Mouse (Mus musculus) limb, embryonic 13.5 days (tissue): ENCODE measurements around the gene Kcnj6. TPM values are rescaled to one million over a fixed set of nuclear protein-coding genes. Genes with fewer than 3 reads are reported as not detected.

Experiments
- ATAC-seq: fragments of 200-750 bp; cut with Nextera tagmentation; 2 replicates; pipeline ENCODE4 v1.8.0; 2017; ENCODE audit warnings: low read depth, moderate number of reproducible peaks, moderate TSS enrichment; ENCODE audit not compliant: low FRiP score
- H3K27ac ChIP-seq: fragments of 300-500 bp; sonication (generic); 2 replicates; pipeline ENCODE4 v1.5.1; 2015; ENCODE audit warnings: inconsistent platforms, mild to moderate bottlenecking, moderate library complexity
- H3K27me3 ChIP-seq: fragments of 300-500 bp; sonication (generic); 2 replicates; pipeline ENCODE4 v1.6.1; 2015; ENCODE audit warnings: mild to moderate bottlenecking, inconsistent platforms
- H3K36me3 ChIP-seq: fragments of 300-500 bp; sonication (generic); 2 replicates; pipeline ENCODE4 v1.6.1; 2015; ENCODE audit warnings: inconsistent platforms, mild to moderate bottlenecking, moderate library complexity
- H3K4me1 ChIP-seq: fragments of 300-500 bp; sonication (generic); 2 replicates; pipeline ENCODE4 v1.6.1; 2015; ENCODE audit warnings: inconsistent platforms
- H3K4me2 ChIP-seq: fragments of 300-500 bp; sonication (generic); replicated peaks from 2 replicates; pipeline ENCODE4 v1.6.1; 2015; ENCODE audit warnings: inconsistent platforms, mild to moderate bottlenecking, moderate library complexity
- H3K4me3 ChIP-seq: fragments of 300-500 bp; sonication (generic); 2 replicates; pipeline ENCODE4 v1.5.1; 2015; ENCODE audit warnings: moderate library complexity, mild to moderate bottlenecking, inconsistent platforms
- H3K9ac ChIP-seq: fragments of 300-500 bp; sonication (generic); 2 replicates; pipeline ENCODE4 v1.6.1; 2015; ENCODE audit warnings: mild to moderate bottlenecking, inconsistent platforms
- H3K9me3 ChIP-seq: fragments of 300-500 bp; sonication (generic); 2 replicates; pipeline ENCODE4 v1.6.1; 2016; ENCODE audit warnings: inconsistent platforms
- WGBS: fragments of 180-500 bp; shearing (Covaris S2); methylation state at CpG from one replicate; pipeline ENCODE4 v1.1.7; 2015; 5-methylcytosine and 5-hydroxymethylcytosine counted together
- polyA plus RNA-seq: library from polyadenylated mRNA; unstranded; fragments of >200 nt; fragmentation: Nextera tagmentation; extraction: Ambion mirVana; gene quantifications from 2 replicates; pipeline ENCODE4 v1.2.1, GENCODE M21; 2015

The Kcnj6 gene
- polyA plus RNA-seq, 1 experiment from 2014 or later: not detected

DNA sequence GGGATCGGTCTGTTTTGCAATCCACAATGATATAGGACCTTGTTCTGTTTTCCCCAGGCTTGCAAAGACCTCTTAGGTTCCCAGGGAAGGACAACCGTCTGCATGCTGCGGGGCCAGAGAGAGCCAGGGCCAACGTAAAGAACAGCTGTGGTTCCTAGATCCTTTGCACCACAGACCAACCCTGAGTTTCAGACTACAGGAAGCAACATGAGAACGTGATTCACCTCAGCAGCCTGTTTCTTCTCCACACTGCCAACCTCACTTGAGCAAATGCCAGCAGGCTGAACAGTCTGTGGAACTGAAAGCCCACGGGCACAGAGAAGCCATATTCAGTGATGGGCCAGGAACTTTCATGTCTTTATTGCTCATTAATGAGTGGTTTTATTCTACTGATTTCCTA, 241.1 kb downstream of the Kcnj6 start:
- peaks cover under 1% of the 10 kb centered on the region; the same call in 1 of the 2 replicates for H3K27me3 ChIP-seq
- no peak for ATAC-seq
- 64% methylated on average over 6 of the region's 6 CpGs for WGBS

DNA sequence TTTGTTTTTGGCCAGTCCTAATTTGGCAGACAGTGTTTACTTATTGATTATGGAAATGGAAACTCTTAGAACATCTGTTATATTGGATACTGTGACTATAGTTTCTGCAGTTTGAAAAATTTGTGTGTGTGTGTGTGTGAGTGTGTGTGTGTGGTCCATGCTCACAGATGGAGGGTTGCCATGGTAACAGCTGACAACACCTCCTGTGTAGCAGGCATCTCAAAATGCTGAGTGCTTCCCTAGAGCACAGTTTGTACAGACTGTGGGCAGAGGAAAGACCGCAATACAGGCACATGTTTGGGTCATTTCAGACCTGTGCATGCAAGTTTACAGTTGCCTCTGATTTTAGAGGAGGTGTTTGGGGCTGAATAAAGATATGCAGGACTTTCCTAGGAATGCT, 244.0 kb downstream of the Kcnj6 start:
- 64% methylated on average over 1 of the region's 1 CpGs for WGBS
- no peak overlapping the region for H3K27ac ChIP-seq
- H3K4me2 ChIP-seq: no peak overlapping the region
- no peak overlapping the region for H3K9ac ChIP-seq
- H3K4me1 ChIP-seq: no peaks in the 10 kb centered on the region
- H3K27me3 ChIP-seq: peaks cover 4% of the 10 kb centered on the region; the same call in 1 of the 2 replicates
- H3K4me3 ChIP-seq: no peak overlapping the region
- H3K36me3 ChIP-seq: no peaks in the 10 kb centered on the region
- H3K9me3 ChIP-seq: no peaks in the 10 kb centered on the region
- ATAC-seq: no peak

More for the DNA sequence above, 241.1 kb downstream of the Kcnj6 start:
- Histone ChIP-seq H3K9ac (no peak overlapping the region), H3K4me3 (no peak overlapping the region), H3K36me3 (no peaks in the 10 kb centered on the region), H3K9me3 (no peaks in the 10 kb centered on the region), H3K27ac (no peak overlapping the region), H3K4me2 (no peak overlapping the region), H3K4me1 (no peaks in the 10 kb centered on the region)

DNA sequence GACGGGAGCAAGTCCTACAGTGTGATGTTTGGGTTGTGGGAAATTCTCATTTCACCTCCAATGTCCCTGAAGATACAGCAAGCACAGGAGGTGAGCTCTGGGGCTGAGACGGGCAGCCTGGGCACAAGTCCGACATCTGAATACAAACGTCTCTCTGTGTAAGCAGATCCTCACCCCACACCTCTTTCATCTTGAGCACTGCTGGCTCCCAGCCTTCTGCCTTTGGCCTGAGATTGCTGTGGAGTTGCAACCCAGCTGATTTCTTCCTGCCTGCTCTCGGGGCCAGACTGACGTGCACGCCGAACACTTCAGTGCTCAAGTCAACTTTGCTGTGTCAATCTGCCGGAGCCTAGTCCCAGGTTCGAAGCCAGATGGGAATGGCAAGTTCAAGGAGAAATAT, 244.7 kb downstream of the Kcnj6 start:
- Histone ChIP-seq H3K36me3 (no peaks in the 10 kb centered on the region), H3K27ac (no peak overlapping the region), H3K4me3 (no peak overlapping the region), H3K9ac (no peak overlapping the region), H3K9me3 (no peaks in the 10 kb centered on the region), H3K4me2 (no peak overlapping the region), H3K4me1 (no peaks in the 10 kb centered on the region), H3K27me3 (peaks cover 4% of the 10 kb centered on the region; the same call in 1 of the 2 replicates)
- ATAC-seq: no peak
- 31% methylated on average over 10 of the region's 10 CpGs for WGBS

DNA sequence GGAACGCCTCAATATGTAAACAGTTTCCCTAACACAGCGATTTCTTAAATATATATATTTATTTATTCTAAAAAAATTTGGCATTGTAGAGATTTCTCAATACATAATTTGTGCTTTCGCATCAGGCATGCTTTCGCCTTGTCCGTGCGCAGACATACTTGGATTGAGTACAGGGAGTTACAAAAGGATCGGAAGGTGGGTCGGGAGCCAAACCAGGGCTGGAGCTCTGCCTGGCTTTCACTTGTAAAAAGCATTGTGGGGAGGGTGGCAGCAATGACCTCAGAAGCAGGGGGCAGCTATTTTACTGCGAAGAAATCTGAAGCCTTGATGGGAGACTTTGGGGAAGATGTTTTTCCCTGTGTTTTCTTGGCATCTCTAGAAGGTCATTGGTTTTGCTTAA, 252.5 kb downstream of the Kcnj6 start:
- H3K27ac ChIP-seq: no peak overlapping the region
- no peaks in the 10 kb centered on the region for H3K27me3 ChIP-seq
- H3K4me1 ChIP-seq: peaks cover 11% of the 10 kb centered on the region
- H3K36me3 ChIP-seq: no peaks in the 10 kb centered on the region
- no peak overlapping the region for H3K9ac ChIP-seq
- WGBS: 79% methylated on average over 9 of the region's 9 CpGs
- no peak overlapping the region for H3K4me2 ChIP-seq
- no peaks in the 10 kb centered on the region for H3K9me3 ChIP-seq
- no peak overlapping the region for H3K4me3 ChIP-seq
- no peak for ATAC-seq

DNA sequence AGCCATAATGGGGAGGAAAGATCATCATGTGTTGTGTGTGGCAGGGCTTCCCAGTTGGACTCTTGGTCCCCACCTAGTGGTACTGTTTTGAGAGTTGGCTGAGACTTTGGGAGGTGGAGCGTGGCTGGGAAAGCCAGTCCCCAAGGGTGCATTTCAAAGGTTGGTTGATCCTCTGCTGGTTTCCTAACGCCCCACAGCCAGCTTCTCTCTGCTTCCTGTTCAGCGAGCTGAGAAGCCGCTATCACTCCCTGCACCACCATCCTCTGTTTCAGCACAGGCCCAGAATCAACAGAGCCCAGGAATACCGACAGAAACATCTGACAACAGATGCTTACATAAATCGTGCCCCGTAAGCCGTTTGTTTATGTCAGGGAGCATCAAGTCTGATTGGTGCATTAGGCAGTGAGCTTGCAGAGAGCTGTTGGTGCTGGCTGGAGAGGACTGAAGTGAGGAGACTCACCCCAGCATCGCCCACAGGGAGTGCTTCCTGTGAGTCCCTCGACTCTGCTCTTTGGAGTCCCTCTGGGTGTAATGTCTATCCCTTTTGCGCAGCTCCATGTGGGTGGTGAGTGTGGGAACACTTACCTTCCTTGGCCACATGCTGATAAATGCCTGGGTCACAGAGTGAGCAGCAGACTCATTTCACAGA, 253.5 kb downstream of the Kcnj6 start:
- no peaks in the 10 kb centered on the region for H3K27me3 ChIP-seq
- H3K4me1 ChIP-seq: peaks cover 11% of the 10 kb centered on the region
- H3K36me3 ChIP-seq: no peaks in the 10 kb centered on the region
- WGBS: 2% methylated on average over 11 of the region's 11 CpGs
- H3K27ac ChIP-seq: no peak overlapping the region
- H3K4me3 ChIP-seq: peak overlapping the region; percentile 31
- no peak overlapping the region for H3K9ac ChIP-seq
- peak; percentile 28; the same call in 1 of the 2 replicates for ATAC-seq
- H3K4me2 ChIP-seq: peak overlapping the region; percentile 55
- H3K9me3 ChIP-seq: no peaks in the 10 kb centered on the region

DNA sequence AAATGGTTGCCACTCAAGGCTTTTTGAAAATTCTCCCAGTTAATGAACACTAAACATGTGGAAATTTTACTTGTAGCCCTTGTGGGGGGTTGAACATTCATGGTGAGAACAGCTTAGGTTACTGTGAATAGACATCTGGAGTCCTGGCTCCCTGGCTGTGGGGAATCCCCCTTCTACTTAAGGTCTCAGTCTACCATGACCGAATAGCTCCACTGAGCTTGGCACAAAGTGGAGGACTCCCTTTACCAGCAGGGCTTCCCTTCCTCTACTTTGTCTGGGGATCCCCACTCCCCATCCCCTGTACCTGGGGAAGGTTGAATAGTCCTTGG, 260.2 kb downstream of the Kcnj6 start:
- ATAC-seq: no peak
- no peak overlapping the region for H3K4me2 ChIP-seq
- no peak overlapping the region for H3K9ac ChIP-seq
- no peaks in the 10 kb centered on the region for H3K27me3 ChIP-seq
- H3K4me1 ChIP-seq: peaks cover 7% of the 10 kb centered on the region
- H3K36me3 ChIP-seq: no peaks in the 10 kb centered on the region
- no peaks in the 10 kb centered on the region for H3K9me3 ChIP-seq
- no peak overlapping the region for H3K4me3 ChIP-seq
- H3K27ac ChIP-seq: no peak overlapping the region
- 82% methylated on average over 1 of the region's 1 CpGs for WGBS

DNA sequence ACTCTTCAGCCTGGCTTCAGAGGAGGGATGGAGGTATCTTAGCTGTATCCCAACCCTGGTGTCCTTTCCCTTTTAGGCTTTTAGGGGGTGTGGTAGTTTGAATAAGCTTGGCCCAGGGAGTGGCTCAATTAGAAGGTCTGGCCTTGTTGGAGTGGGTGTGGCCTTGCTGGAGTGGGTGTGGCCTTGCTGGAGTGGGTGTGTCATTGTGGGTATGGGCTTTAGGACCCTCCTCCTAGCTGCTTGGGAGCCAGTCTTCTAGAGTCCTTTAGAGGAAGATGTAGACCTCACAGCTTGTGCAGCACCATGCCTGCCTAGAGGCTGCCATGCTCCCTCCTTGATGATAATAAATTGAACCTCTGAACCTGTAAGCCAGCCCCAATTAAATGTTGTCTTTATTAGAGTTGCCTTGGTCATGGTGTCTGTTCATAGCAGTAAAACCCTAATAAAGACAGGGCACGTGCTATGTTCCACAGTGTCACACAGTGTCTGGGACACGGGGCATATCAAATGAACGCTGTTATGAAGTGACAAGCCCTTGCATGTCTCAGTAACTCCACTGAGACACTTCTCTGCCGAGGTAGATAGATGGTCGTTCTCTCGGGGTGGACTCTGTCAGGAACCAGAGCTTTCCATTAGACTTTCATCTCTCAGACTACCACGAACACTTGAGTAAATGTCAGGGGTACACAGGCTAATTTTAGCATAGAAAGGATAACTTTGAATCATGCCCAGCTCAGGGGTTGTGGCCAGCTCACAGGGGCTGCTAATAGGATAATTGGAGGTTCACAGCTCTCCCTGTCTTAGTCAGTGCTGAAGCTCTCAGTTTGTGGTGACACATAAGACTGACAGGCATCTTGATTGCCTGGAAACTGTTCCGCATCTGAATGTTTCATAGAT, 260.8 kb downstream of the Kcnj6 start:
- ATAC-seq: no peak
- H3K27ac ChIP-seq: no peak overlapping the region
- H3K36me3 ChIP-seq: no peaks in the 10 kb centered on the region
- no peak overlapping the region for H3K4me3 ChIP-seq
- H3K4me2 ChIP-seq: no peak overlapping the region
- H3K9ac ChIP-seq: no peak overlapping the region
- peaks cover 7% of the 10 kb centered on the region for H3K4me1 ChIP-seq
- WGBS: 77% methylated on average over 8 of the region's 8 CpGs
- H3K9me3 ChIP-seq: no peaks in the 10 kb centered on the region
- no peaks in the 10 kb centered on the region; the same call in 1 of the 2 replicates for H3K27me3 ChIP-seq

DNA sequence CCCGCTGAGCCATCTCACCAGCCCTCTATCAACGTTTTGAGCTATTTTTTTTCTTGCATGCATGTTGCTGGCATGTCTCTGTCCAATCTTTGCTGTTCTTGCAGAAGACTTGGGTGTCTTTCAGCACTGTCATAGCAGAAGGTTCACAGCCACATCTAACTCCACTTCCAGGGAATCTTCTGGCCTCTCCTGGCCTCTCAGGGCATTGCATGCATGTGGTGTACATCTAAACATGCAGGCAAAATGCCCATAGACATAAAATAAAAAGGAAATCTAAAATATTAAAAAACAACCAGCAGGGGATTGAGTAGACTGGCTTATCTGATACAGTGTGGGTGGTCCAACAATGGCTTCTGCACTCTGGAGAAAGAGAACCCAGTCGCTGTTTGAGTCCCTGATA, 262.0 kb downstream of the Kcnj6 start:
- Histone ChIP-seq H3K9me3 (no peaks in the 10 kb centered on the region), H3K27me3 (no peaks in the 10 kb centered on the region; the same call in 1 of the 2 replicates), H3K9ac (no peak overlapping the region), H3K4me2 (no peak overlapping the region), H3K36me3 (no peaks in the 10 kb centered on the region), H3K4me1 (peaks cover 7% of the 10 kb centered on the region), H3K27ac (no peak overlapping the region), H3K4me3 (no peak overlapping the region)
- ATAC-seq: no peak
- WGBS: 60% methylated on average over 3 of the region's 3 CpGs

DNA sequence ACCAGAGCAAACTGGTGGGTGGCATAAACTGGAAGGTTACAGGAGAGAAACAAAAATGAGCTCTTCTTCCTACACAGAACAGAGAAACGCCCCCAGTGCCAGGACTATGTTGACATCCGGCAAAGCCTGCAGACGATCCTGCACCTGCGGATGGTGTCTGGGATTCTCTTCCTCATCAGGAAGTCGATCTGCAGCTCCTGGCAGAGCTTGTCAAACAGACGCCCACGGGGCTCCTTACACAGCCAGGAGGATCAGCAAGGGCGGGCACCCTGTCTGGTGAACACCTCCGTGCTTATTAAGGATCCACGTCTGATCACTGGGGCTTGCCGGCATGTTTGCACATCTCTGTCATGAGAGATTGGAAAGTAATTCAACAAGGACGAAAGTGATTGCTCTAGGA, 266.5 kb downstream of the Kcnj6 start:
- no peak overlapping the region for H3K9ac ChIP-seq
- H3K27me3 ChIP-seq: no peaks in the 10 kb centered on the region; the same call in 1 of the 2 replicates
- H3K27ac ChIP-seq: no peak overlapping the region
- peaks cover 7% of the 10 kb centered on the region for H3K4me1 ChIP-seq
- 0 out of 2 replicates have a peak, but pooled peaks cover 5% of the 10 kb centered on the region for H3K9me3 ChIP-seq
- no peak overlapping the region for H3K4me3 ChIP-seq
- no peak overlapping the region for H3K4me2 ChIP-seq
- no peaks in the 10 kb centered on the region for H3K36me3 ChIP-seq
- ATAC-seq: no peak
- WGBS: 63% methylated on average over 12 of the region's 12 CpGs

DNA sequence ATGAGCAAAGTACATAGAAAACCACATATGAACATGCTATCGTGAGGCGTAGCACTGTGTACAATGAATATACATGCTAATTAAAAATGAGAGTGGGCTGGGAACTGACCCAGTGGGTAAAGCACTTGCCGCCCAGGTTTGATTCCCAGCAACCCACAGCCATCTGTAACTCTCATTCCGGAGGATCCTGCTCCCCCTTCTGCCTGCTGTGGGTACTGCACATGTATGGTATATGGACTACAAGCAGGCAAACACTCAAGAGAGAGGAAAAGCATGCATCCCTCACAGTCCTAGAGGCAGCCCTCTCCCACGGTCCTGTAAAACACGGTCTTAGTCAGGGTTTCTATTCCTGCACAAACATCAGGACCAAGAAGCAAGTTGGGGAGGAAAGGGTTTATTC, 268.3 kb downstream of the Kcnj6 start:
- no peak for ATAC-seq

DNA sequence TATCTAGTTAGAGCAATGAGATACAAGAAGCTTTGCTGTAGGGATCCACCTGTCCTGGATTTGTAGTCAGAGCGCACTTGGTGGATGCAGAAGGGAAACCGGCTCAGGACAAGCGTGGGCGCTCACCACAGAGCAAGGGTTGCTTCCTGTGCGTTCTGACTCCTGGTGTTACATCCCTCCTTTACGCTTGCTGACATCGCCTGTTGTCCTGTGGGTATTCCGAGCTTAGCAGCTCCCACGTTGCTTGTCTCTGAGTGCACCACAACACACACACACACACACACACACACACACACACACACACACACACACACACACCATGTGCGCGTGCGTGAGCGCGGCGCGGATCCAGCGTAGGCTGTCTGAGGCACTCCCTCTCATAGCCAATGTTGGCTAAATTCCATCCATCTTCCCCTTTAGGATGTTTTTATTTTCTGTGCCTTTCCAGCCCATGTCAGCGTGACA, 272.7 kb downstream of the Kcnj6 start:
- ATAC-seq: no peak
- 7% methylated on average over 18 of the region's 18 CpGs for WGBS

More for the DNA sequence above, 268.3 kb downstream of the Kcnj6 start:
- H3K4me2 ChIP-seq: no peak overlapping the region
- no peaks in the 10 kb centered on the region for H3K36me3 ChIP-seq
- H3K9me3 ChIP-seq: 0 out of 2 replicates have a peak, but pooled peaks cover 5% of the 10 kb centered on the region
- no peaks in the 10 kb centered on the region; the same call in 1 of the 2 replicates for H3K27me3 ChIP-seq
- WGBS: 82% methylated on average over 6 of the region's 6 CpGs
- no peak overlapping the region for H3K9ac ChIP-seq
- H3K4me1 ChIP-seq: peaks cover 6% of the 10 kb centered on the region
- H3K4me3 ChIP-seq: no peak overlapping the region
- H3K27ac ChIP-seq: no peak overlapping the region

DNA sequence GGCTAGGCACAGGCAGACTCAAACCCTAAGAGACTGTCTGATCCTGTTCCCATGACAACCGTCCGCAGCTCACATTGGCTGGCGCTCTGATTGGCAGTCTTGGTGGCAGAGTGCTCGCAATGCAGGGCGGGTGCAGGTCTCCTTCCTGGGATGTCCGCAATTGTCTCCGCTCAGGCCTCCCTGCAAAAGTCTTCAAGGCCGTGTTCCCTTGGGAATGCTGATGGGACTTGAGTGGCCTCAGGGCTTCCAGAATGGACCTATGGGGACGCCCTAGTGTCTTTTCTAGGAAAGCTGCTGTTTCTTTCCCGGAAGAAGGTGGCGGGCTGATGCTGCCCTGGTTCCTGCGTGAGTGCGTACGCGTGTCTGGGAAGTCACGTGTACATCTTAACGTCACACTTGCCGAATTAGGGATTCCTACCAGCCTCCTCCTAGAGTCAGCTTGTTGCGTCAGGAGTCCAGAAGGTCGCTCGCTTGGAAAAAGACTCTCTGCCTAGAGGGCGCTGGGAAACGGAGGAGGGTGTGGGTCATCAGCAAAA, 273.4 kb downstream of the Kcnj6 start:
- H3K4me3 ChIP-seq: peak overlapping the region; percentile 51
- ATAC-seq: peak; percentile 72
- H3K36me3 ChIP-seq: no peaks in the 10 kb centered on the region
- H3K9me3 ChIP-seq: 0 out of 2 replicates have a peak, but pooled peaks cover 2% of the 10 kb centered on the region
- no peaks in the 10 kb centered on the region for H3K27me3 ChIP-seq
- H3K9ac ChIP-seq: peak overlapping the region; percentile 53
- peak overlapping the region; percentile 88 for H3K4me2 ChIP-seq
- no peak overlapping the region for H3K27ac ChIP-seq
- WGBS: 0% methylated on average over 23 of the region's 23 CpGs
- peaks cover 3% of the 10 kb centered on the region; the same call in 1 of the 2 replicates for H3K4me1 ChIP-seq

More for the DNA sequence above, 272.7 kb downstream of the Kcnj6 start:
- Histone ChIP-seq H3K4me2 (peak overlapping the region; percentile 88), H3K36me3 (no peaks in the 10 kb centered on the region), H3K27ac (no peak overlapping the region), H3K27me3 (no peaks in the 10 kb centered on the region), H3K9me3 (0 out of 2 replicates have a peak, but pooled peaks cover 5% of the 10 kb centered on the region), H3K4me3 (peak overlapping the region; percentile 51), H3K9ac (peak overlapping the region; percentile 53), H3K4me1 (peaks cover 3% of the 10 kb centered on the region; the same call in 1 of the 2 replicates)
